Mouse (Mus musculus): Measurements from ENCODE around the gene Cog3. TPM values are rescaled to one million over a fixed set of nuclear protein-coding genes. Genes with fewer than 3 reads are reported as not detected.
"Not testable (repeated sequence)": the region's sequence is repeated elsewhere in the genome, so short reads cannot be mapped to it uniquely, and the experiment has no call there.

Cog3 gene
- polyA plus RNA-seq, 1 experiment from 2014 or later: 22.5 TPM

DNA sequence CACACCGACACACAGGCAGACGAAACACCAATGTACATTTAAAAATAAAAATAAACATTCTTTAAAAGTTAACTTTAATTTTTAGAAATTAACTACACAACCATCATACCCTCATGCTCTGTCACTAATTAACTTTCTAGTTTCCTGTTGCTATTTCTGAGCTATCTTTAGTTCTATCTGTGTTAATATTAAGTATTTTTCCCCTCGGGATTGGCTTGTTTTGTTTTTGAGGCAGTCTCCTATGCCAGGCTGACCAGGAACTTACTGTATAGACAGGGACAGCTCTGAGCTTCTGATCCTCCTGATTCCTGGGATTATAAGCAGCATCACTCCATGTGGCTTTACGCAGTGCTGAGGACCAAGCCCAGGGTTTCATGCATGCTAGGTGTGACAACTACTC, 25.6 kb upstream of the Cog3 start:
- 89% methylated on average over 4 of the region's 4 CpGs for WGBS
- no peak overlapping the region for H3K27ac ChIP-seq
- 0 out of 2 replicates have a peak, but pooled peaks cover 6% of the 10 kb centered on the region for H3K36me3 ChIP-seq
- DNase-seq (ENCODE audit: low spot score): no peak
- H3K4me1 ChIP-seq: no peaks in the 10 kb centered on the region
- H3K4me3 ChIP-seq: no peak overlapping the region
- H3K9me3 ChIP-seq (replicated peaks): no peaks in the 10 kb centered on the region
- no peaks in the 10 kb centered on the region for H3K27me3 ChIP-seq (ENCODE audit: low read depth, poor library complexity, severe bottlenecking)

DNA sequence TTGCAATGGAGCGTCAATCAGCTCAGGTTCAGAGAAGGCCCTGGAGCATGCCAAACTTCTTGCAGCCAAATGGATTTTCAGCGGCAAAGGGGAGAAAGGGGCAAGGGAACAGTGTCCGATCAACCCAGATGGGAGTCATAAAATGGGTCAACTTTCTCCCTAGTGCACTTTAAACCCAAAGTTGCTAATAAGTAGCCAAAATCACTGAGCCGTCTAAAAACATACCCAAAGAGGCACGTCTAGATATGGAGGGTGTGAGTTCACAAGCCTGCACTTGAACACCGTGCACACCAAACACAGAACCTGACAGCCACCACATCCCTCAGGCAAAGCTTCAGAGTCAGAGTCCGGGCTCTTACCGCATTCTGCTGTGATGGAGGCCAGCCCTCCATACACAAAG, 22.3 kb upstream of the Cog3 start:
- WGBS: 95% methylated on average over 8 of the region's 8 CpGs
- peaks cover 26% of the 10 kb centered on the region; the same call in 1 of the 2 replicates for H3K36me3 ChIP-seq
- H3K9me3 ChIP-seq (replicated peaks): no peaks in the 10 kb centered on the region
- H3K27ac ChIP-seq: no peak overlapping the region
- DNase-seq (ENCODE audit: low spot score): no peak
- H3K4me3 ChIP-seq: no peak overlapping the region
- H3K4me1 ChIP-seq: no peaks in the 10 kb centered on the region
- no peaks in the 10 kb centered on the region for H3K27me3 ChIP-seq (ENCODE audit: low read depth, poor library complexity, severe bottlenecking)

GRCm38 (mm10) chr14:75773431-75773830, 19.1 kb upstream of the Cog3 start:
- H3K27ac ChIP-seq: no peak overlapping the region
- H3K36me3 ChIP-seq: peaks cover 49% of the 10 kb centered on the region
- DNase-seq (ENCODE audit: low spot score): no peak
- H3K27me3 ChIP-seq (ENCODE audit: low read depth, poor library complexity, severe bottlenecking): no peaks in the 10 kb centered on the region
- no peaks in the 10 kb centered on the region for H3K9me3 ChIP-seq (replicated peaks)
- H3K4me3 ChIP-seq: no peak overlapping the region
- H3K4me1 ChIP-seq: no peaks in the 10 kb centered on the region
- 95% methylated on average over 8 of the region's 8 CpGs for WGBS

- peaks cover 49% of the 10 kb centered on the region for H3K36me3 ChIP-seq
- DNase-seq (ENCODE audit: low spot score); H3K9me3 ChIP-seq (replicated peaks); H3K4me3 ChIP-seq; H3K27ac ChIP-seq; H3K27me3 ChIP-seq (ENCODE audit: low read depth, poor library complexity, severe bottlenecking); H3K4me1 ChIP-seq: not testable (repeated sequence)
- WGBS: 88% methylated on average over 3 of the region's 3 CpGs
These were observed 18.1 kb upstream of the Cog3 start for GRCm38 (mm10) chr14:75772407-75772806.

- Histone ChIP-seq H3K27me3 (ENCODE audit: low read depth, poor library complexity, severe bottlenecking) (no peaks in the 10 kb centered on the region), H3K27ac (no peak overlapping the region), H3K4me1 (0 out of 2 replicates have a peak, but pooled peaks cover 3% of the 10 kb centered on the region), H3K36me3 (peaks cover 57% of the 10 kb centered on the region), H3K4me3 (no peak overlapping the region), H3K9me3 (replicated peaks) (no peaks in the 10 kb centered on the region)
- WGBS: 90% methylated on average over 8 of the region's 8 CpGs
- no peak for DNase-seq (ENCODE audit: low spot score)
These were observed 16.8 kb upstream of the Cog3 start for GRCm38 (mm10) chr14:75771101-75771501.

- WGBS: 90% methylated on average over 9 of the region's 9 CpGs
- Histone ChIP-seq H3K27me3 (ENCODE audit: low read depth, poor library complexity, severe bottlenecking) (no peaks in the 10 kb centered on the region), H3K4me3 (no peak overlapping the region), H3K4me1 (0 out of 2 replicates have a peak, but pooled peaks cover 3% of the 10 kb centered on the region), H3K27ac (no peak overlapping the region), H3K36me3 (peaks cover 62% of the 10 kb centered on the region), H3K9me3 (replicated peaks) (no peaks in the 10 kb centered on the region)
- DNase-seq (ENCODE audit: low spot score): no peak
These were observed 15.0 kb upstream of the Cog3 start for GRCm38 (mm10) chr14:75769334-75769733.

GRCm38 (mm10) chr14:75768275-75768608, 13.9 kb upstream of the Cog3 start:
- Histone ChIP-seq H3K27me3 (ENCODE audit: low read depth, poor library complexity, severe bottlenecking) (no peaks in the 10 kb centered on the region), H3K9me3 (replicated peaks) (no peaks in the 10 kb centered on the region), H3K27ac (no peak overlapping the region), H3K4me1 (0 out of 2 replicates have a peak, but pooled peaks cover 3% of the 10 kb centered on the region), H3K36me3 (peaks cover 60% of the 10 kb centered on the region), H3K4me3 (no peak overlapping the region)
- 16% methylated on average over 1 of the region's 1 CpGs for WGBS
- no peak for DNase-seq (ENCODE audit: low spot score)

DNA sequence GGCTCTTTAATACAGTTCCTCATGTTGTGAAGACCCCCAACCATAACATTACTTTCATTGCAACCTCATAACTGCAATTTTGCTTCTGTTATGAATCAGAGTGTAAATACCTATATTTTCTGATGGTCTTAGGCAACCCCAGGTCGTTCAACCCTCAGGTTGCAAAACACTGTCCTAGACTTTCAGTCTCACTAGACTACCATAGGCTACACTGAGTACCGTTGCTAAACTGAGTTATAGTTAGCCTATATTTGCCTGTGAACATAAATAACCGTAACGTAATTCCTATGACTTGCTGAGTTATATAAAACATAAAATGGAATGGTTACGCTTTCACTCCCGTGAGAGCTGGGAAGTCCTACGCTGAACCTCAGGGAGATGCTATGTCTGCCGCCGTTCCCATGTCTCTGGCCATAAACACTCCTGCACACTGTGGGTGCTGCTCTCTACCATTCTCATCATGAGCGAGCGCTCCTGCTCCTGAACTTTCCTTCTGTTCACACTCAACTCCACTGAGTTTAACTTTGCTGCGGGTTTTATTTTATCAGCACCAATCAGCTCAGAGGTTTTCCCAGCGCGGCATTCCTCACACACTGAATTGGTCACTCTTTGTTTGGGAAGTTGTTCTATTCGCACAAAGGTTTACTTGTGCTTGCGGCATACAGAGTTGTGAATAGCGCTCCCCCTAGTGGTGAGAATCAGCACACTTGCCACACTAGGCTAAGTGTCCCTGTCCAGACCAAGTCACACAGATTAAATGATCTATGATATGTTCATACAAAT, 13.4 kb upstream of the Cog3 start:
- DNase-seq (ENCODE audit: low spot score): peak; percentile 81
- H3K4me1 ChIP-seq: 0 out of 2 replicates have a peak, but pooled peaks cover 3% of the 10 kb centered on the region
- H3K4me3 ChIP-seq: no peak overlapping the region
- 65% methylated on average over 17 of the region's 17 CpGs for WGBS
- H3K9me3 ChIP-seq (replicated peaks): no peaks in the 10 kb centered on the region
- H3K27me3 ChIP-seq (ENCODE audit: low read depth, poor library complexity, severe bottlenecking): no peaks in the 10 kb centered on the region
- peak overlapping the region; percentile 80 for H3K27ac ChIP-seq
- peaks cover 57% of the 10 kb centered on the region for H3K36me3 ChIP-seq

DNA sequence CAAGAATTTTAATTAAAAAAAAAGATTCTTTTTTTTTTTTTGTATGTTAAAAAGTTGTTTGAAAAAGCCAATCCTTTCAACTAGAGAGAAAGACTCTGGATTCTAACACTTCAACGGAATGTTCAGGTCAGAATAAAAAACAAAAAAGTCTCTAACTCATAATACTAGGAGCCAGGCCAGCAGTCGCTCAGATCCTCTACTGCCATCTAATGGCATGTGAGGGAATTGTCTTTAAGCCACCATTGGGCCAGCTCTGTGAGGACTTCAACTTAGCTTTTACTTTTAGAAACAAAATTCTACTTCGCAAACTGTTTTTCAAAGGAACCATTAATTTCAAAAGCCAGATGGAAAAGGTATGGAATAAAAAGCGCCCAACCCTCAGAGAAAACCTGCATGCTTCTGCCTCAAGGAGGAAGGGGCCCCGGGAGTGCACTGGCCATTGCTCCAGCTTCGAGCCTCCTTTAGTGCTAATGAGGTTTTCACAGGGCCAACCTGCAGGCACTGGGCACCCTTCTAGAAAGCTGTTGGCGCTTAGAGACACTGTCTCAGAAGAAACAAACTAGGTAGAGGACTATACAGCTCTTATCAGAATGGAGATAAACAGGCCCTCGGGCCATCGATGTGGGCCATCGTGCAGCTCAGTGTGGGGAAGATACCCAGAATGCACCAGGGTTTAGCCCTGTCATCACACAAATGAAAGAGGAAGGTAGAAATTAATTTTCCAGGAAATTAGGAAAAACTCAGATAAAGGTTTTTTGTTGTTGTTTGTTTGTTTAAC, 6.9 kb upstream of the Cog3 start:
- no peak overlapping the region for H3K27ac ChIP-seq
- peaks cover 8% of the 10 kb centered on the region; the same call in 1 of the 2 replicates for H3K27me3 ChIP-seq (ENCODE audit: low read depth, poor library complexity, severe bottlenecking)
- H3K9me3 ChIP-seq (replicated peaks): no peaks in the 10 kb centered on the region
- 64% methylated on average over 10 of the region's 10 CpGs for WGBS
- H3K4me1 ChIP-seq: no peaks in the 10 kb centered on the region
- no peak overlapping the region for H3K4me3 ChIP-seq
- peak; percentile 43 for DNase-seq (ENCODE audit: low spot score)
- peaks cover 26% of the 10 kb centered on the region for H3K36me3 ChIP-seq

GRCm38 (mm10) chr14:75758401-75758800, 4.1 kb upstream of the Cog3 start:
- peaks cover 8% of the 10 kb centered on the region; the same call in 1 of the 2 replicates for H3K27me3 ChIP-seq (ENCODE audit: low read depth, poor library complexity, severe bottlenecking)
- H3K36me3 ChIP-seq: peaks cover 12% of the 10 kb centered on the region
- WGBS: 83% methylated on average over 7 of the region's 7 CpGs
- H3K4me3 ChIP-seq: no peak overlapping the region
- no peak for DNase-seq (ENCODE audit: low spot score)
- H3K27ac ChIP-seq: no peak overlapping the region
- no peaks in the 10 kb centered on the region for H3K9me3 ChIP-seq (replicated peaks)
- H3K4me1 ChIP-seq: peaks cover 7% of the 10 kb centered on the region

GRCm38 (mm10) chr14:75757821-75758220, 3.5 kb upstream of the Cog3 start:
- H3K9me3 ChIP-seq (replicated peaks): no peaks in the 10 kb centered on the region
- peaks cover 9% of the 10 kb centered on the region for H3K36me3 ChIP-seq
- 81% methylated on average over 2 of the region's 2 CpGs for WGBS
- H3K27ac ChIP-seq: no peak overlapping the region
- no peak for DNase-seq (ENCODE audit: low spot score)
- peaks cover 8% of the 10 kb centered on the region; the same call in 1 of the 2 replicates for H3K27me3 ChIP-seq (ENCODE audit: low read depth, poor library complexity, severe bottlenecking)
- peaks cover 12% of the 10 kb centered on the region for H3K4me1 ChIP-seq
- H3K4me3 ChIP-seq: no peak overlapping the region

DNA sequence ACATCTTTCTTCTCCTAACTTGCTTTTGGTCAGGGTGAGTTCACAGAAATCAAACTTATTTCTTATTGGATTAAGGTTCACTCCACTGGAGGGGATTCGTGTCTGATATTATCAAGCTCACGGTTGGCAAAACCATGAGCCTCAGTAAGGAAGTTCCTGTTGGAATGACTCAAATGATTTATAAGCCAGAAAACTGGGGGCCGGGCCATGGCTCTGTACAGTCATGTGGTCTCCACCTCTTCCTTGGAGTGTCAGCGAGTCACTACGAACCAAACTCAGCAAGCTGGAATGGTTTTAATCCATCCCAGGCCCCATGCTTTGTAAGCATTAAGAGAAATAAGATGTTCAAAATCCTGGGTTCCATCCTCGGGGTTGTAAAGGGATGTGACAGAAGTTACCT, 2.7 kb upstream of the Cog3 start:
- Histone ChIP-seq H3K9me3 (replicated peaks) (no peaks in the 10 kb centered on the region), H3K4me3 (no peak overlapping the region), H3K27me3 (ENCODE audit: low read depth, poor library complexity, severe bottlenecking) (peaks cover 8% of the 10 kb centered on the region; the same call in 1 of the 2 replicates), H3K27ac (no peak overlapping the region), H3K4me1 (peaks cover 19% of the 10 kb centered on the region), H3K36me3 (peaks cover under 1% of the 10 kb centered on the region)
- no peak for DNase-seq (ENCODE audit: low spot score)
- 87% methylated on average over 6 of the region's 6 CpGs for WGBS

DNA sequence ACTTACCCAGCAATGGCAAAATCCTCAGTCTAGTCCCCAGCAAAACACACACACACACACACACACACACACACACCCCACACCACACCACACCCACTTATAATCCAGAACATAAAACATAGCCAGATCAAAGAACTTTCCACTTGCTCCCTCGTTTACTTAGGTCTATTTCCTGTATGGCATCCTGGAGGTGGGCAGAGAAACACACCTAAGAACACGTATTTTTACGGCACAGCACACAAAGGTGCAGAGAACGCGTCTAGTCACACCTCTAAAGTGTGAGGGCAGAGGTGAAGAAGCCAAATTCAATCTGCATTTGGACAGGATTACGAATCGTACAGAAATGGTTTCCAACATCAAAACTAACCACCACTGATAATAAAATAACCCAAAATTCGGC, 1.1 kb downstream of the Cog3 start:
- peaks cover 6% of the 10 kb centered on the region; the same call in 1 of the 2 replicates for H3K27me3 ChIP-seq (ENCODE audit: low read depth, poor library complexity, severe bottlenecking)
- H3K9me3 ChIP-seq (replicated peaks): no peaks in the 10 kb centered on the region
- H3K27ac ChIP-seq: no peak overlapping the region
- 53% methylated on average over 8 of the region's 8 CpGs for WGBS
- peaks cover 5% of the 10 kb centered on the region; the same call in 1 of the 2 replicates for H3K36me3 ChIP-seq
- H3K4me1 ChIP-seq: peaks cover 19% of the 10 kb centered on the region
- DNase-seq (ENCODE audit: low spot score): no peak
- H3K4me3 ChIP-seq: peak overlapping the region; percentile 100
